In the genomic region with DNA sequence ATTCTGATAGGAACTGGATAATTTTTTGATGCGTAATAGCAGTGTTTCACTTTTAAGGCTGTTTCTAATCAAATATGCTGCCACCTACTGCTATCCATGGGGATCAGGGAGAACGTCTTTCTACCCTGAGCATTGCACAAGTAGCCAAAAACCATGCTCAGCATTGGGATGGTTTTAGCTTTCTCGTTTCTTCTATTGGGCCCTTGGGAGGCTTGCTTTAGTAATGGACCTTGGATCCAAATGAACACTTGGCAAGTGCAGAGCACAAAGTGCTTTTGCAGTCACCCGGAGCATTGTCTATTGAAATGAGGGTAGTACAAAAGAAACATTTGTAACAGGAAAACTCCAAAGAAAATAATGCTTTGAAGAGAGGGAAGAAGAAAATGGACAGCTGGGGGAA, we compare ENCODE assay signal across 11 mouse cellular contexts.
DNase-seq lines count a peak whose midpoint lies in the region; ATAC-seq and TF ChIP-seq lines count a peak whose summit lies in the region.
"Had no signal": no experiment of that assay in that cellular context is flagged by ENCODE, and none has a peak within 500 bp of the region (broad histone marks: within the 10 kb centered on the region; RNA-seq: fewer than 3 reads in every experiment).

No protein-coding gene starts in this region.

- H3K9ac ChIP-seq in heart, embryonic 11.5 days (ENCODE audit: low read depth, low read length): no peak overlapping the region
- H3K9ac ChIP-seq: hindbrain, embryonic 12.5 days; limb, embryonic 15.5 days had no signal

- no peak overlapping the region for H3K4me3 ChIP-seq in heart, embryonic 11.5 days (ENCODE audit: low read depth, low read length)
- no peak overlapping the region for H3K4me3 ChIP-seq in cortical plate, adult 2 months (ENCODE audit: insufficient read depth, low read length)
- H3K4me3 ChIP-seq: hindbrain, embryonic 12.5 days; limb, embryonic 15.5 days had no signal

- no peak overlapping the region for H3K4me2 ChIP-seq in heart, embryonic 11.5 days
- H3K4me2 ChIP-seq: hindbrain, embryonic 12.5 days; limb, embryonic 15.5 days had no signal

- no peak for TF ChIP-seq CTCF in cortical plate, adult 2 months (IDR thresholded peaks at IDR 0.05; ENCODE audit: extremely low read depth, insufficient read depth, low read length)

- no peak for ATAC-seq in heart, embryonic 11.5 days (replicated peaks; ENCODE audit: insufficient number of reproducible peaks, low FRiP score, low TSS enrichment)
- ATAC-seq in megakaryocyte-erythroid progenitor cell, adult 5-6 weeks (replicated peaks; ENCODE audit: low FRiP score, low TSS enrichment, poor library complexity, severe bottlenecking): no peak
- ATAC-seq: activated CD4-positive, CD25-positive, alpha-beta regulatory T cell, adult 4 months had no signal

- no peaks in the 10 kb centered on the region for H3K36me3 ChIP-seq in heart, embryonic 11.5 days (ENCODE audit: control insufficient read depth, insufficient read depth, low read length)
- H3K36me3 ChIP-seq: hindbrain, embryonic 12.5 days; limb, embryonic 15.5 days had no signal

- 81% methylated on average over 4 of the region's 4 CpGs for WGBS in heart, embryonic 11.5 days (ENCODE audit: insufficient replicate concordance)

- H3K4me1 ChIP-seq in heart, embryonic 11.5 days (ENCODE audit: control insufficient read depth, insufficient read depth, low read length): no peaks in the 10 kb centered on the region
- H3K4me1 ChIP-seq in cortical plate, adult 2 months (ENCODE audit: control insufficient read depth, insufficient read depth, low read length): no peaks in the 10 kb centered on the region; the same call in 1 of the 2 replicates
- H3K4me1 ChIP-seq: hindbrain, embryonic 12.5 days; limb, embryonic 15.5 days had no signal

- TF ChIP-seq POLR2A in cortical plate, adult 2 months (IDR thresholded peaks at IDR 0.05; ENCODE audit: extremely low read depth, insufficient read depth, low read length): no peak

- no peak overlapping the region for H3K27ac ChIP-seq in heart, embryonic 11.5 days (ENCODE audit: low read depth, low read length)
- peak overlapping the region; percentile 67; the same call in 1 of the 2 replicates for H3K27ac ChIP-seq in cortical plate, adult 2 months (ENCODE audit: insufficient read depth, low read length)
- H3K27ac ChIP-seq: hindbrain, embryonic 12.5 days; limb, embryonic 15.5 days had no signal

- H3K27me3 ChIP-seq in heart, embryonic 11.5 days (ENCODE audit: control insufficient read depth, insufficient read depth, low read length): no peaks in the 10 kb centered on the region
- H3K27me3 ChIP-seq: hindbrain, embryonic 12.5 days; limb, embryonic 15.5 days had no signal

- no peaks in the 10 kb centered on the region for H3K9me3 ChIP-seq in heart, embryonic 11.5 days (replicated peaks; ENCODE audit: control insufficient read depth, low read length)
- H3K9me3 ChIP-seq: hindbrain, embryonic 12.5 days; limb, embryonic 15.5 days had no signal

- DNase-seq in heart, adult 11 months: peak; percentile 92
- peak; percentile 19 to 24 for DNase-seq in layer of hippocampus, adult 8-10 months (ENCODE audit: low spot score in 2 of 2)
- DNase-seq in layer of hippocampus, adult 9-10 months (ENCODE audit: low spot score): no peak
- DNase-seq in NIH3T3 (ENCODE audit: low read depth): peak; percentile 45
- DNase-seq: lung, postnatal 4 days had no signal
